Comparison of ENCODE assay signal across 8 mouse cellular contexts in genomic region chr2:72234943-72235342, GRCm38 (mm10). TPM values are rescaled to one million over a fixed set of nuclear protein-coding genes. Genes with fewer than 3 reads are reported as not detected.
DNase-seq lines count a peak whose midpoint lies in the region; ATAC-seq and TF ChIP-seq lines count a peak whose summit lies in the region.

No protein-coding gene starts in this region.

- no peak for TF ChIP-seq EP300 in stomach, postnatal 0 days (optimal IDR thresholded peaks at IDR 0.05)

- no peaks in the 10 kb centered on the region for H3K27me3 ChIP-seq in cerebellum, adult 2 months (ENCODE audit: control insufficient read depth, insufficient read depth, low read length)
- peaks cover 12% of the 10 kb centered on the region for H3K27me3 ChIP-seq in hindbrain, embryonic 15.5 days
- peaks cover 17% of the 10 kb centered on the region for H3K27me3 ChIP-seq in limb, embryonic 10.5 days (ENCODE audit: low read depth, poor library complexity, severe bottlenecking)
- peaks cover 4% of the 10 kb centered on the region; the same call in 1 of the 2 replicates for H3K27me3 ChIP-seq in midbrain, embryonic 16.5 days (ENCODE audit: control insufficient read depth, insufficient read depth, low read depth, low read length)
- H3K27me3 ChIP-seq in stomach, postnatal 0 days (ENCODE audit: control insufficient read depth, insufficient read depth, low read length): no peaks in the 10 kb centered on the region

- no peak overlapping the region for H3K27ac ChIP-seq in cerebellum, adult 2 months (ENCODE audit: insufficient read depth, low read length)
- peak overlapping the region; percentile 21 for H3K27ac ChIP-seq in hindbrain, embryonic 15.5 days (replicated peaks)
- 0 out of 2 replicates have a peak overlapping the region, but pooled peaks have one; percentile 53 for H3K27ac ChIP-seq in limb, embryonic 10.5 days
- H3K27ac ChIP-seq in midbrain, embryonic 16.5 days (ENCODE audit: low read length): peak overlapping the region; percentile 71; the same call in 1 of the 2 replicates
- H3K27ac ChIP-seq in stomach, postnatal 0 days (replicated peaks): peak overlapping the region; percentile 85

- 0% methylated on average over 3 of the region's 3 CpGs for WGBS in cerebellum, adult 2 months
- WGBS in hindbrain, embryonic 15.5 days: 0% methylated on average over 3 of the region's 3 CpGs
- 4% methylated on average over 3 of the region's 3 CpGs for WGBS in limb, embryonic 10.5 days
- WGBS in midbrain, embryonic 16.5 days: 0% methylated on average over 3 of the region's 3 CpGs
- 0% methylated on average over 3 of the region's 3 CpGs for WGBS in stomach, postnatal 0 days

- peak; percentile 83 for TF ChIP-seq CTCF in cerebellum, adult 2 months (IDR thresholded peaks at IDR 0.05; ENCODE audit: borderline replicate concordance, insufficient read depth, low read depth, low read length)
- peak; percentile 95 for TF ChIP-seq CTCF in stomach, postnatal 0 days (IDR thresholded peaks at IDR 0.05; ENCODE audit: low read depth)

- H3K36me3 ChIP-seq in hindbrain, embryonic 15.5 days: 0 out of 2 replicates have a peak, but pooled peaks cover 5% of the 10 kb centered on the region
- H3K36me3 ChIP-seq in limb, embryonic 10.5 days: no peaks in the 10 kb centered on the region
- H3K36me3 ChIP-seq in midbrain, embryonic 16.5 days (ENCODE audit: control insufficient read depth, insufficient read depth, low read length): no peaks in the 10 kb centered on the region
- no peaks in the 10 kb centered on the region for H3K36me3 ChIP-seq in stomach, postnatal 0 days (ENCODE audit: control insufficient read depth, insufficient read depth, low read length)

- no peak overlapping the region; the same call in 1 of the 2 replicates for H3K9ac ChIP-seq in hindbrain, embryonic 15.5 days
- H3K9ac ChIP-seq in midbrain, embryonic 16.5 days (ENCODE audit: low read depth, low read length): no peak overlapping the region
- H3K9ac ChIP-seq in stomach, postnatal 0 days (ENCODE audit: low read length): no peak overlapping the region

- no peak for TF ChIP-seq POLR2A in cerebellum, adult 2 months (IDR thresholded peaks at IDR 0.05; ENCODE audit: borderline replicate concordance, insufficient read depth, low read length)

- no peak overlapping the region for H3K4me2 ChIP-seq in hindbrain, embryonic 15.5 days
- no peak overlapping the region for H3K4me2 ChIP-seq in midbrain, embryonic 16.5 days (ENCODE audit: low read length)
- H3K4me2 ChIP-seq in stomach, postnatal 0 days (replicated peaks; ENCODE audit: low read depth): no peak overlapping the region

- no peak for ATAC-seq in hindbrain, embryonic 15.5 days (ENCODE audit: low FRiP score, low read depth)
- ATAC-seq in midbrain, embryonic 16.5 days: peak; percentile 77; the same call in 1 of the 2 replicates
- peak; percentile 47; the same call in 1 of the 2 replicates for ATAC-seq in stomach, postnatal 0 days (ENCODE audit: low FRiP score, low TSS enrichment)

- H3K4me1 ChIP-seq in cerebellum, adult 2 months (ENCODE audit: control insufficient read depth, insufficient read depth, low read length): no peaks in the 10 kb centered on the region
- peaks cover 8% of the 10 kb centered on the region for H3K4me1 ChIP-seq in hindbrain, embryonic 15.5 days (replicated peaks)
- peaks cover 24% of the 10 kb centered on the region for H3K4me1 ChIP-seq in limb, embryonic 10.5 days
- H3K4me1 ChIP-seq in midbrain, embryonic 16.5 days (ENCODE audit: control insufficient read depth, insufficient read depth, low read length): peaks cover 6% of the 10 kb centered on the region
- H3K4me1 ChIP-seq in stomach, postnatal 0 days (replicated peaks; ENCODE audit: control insufficient read depth, insufficient read depth): no peaks in the 10 kb centered on the region

- no peak overlapping the region for H3K4me3 ChIP-seq in cerebellum, adult 2 months (replicated peaks; ENCODE audit: insufficient read depth, low read depth, low read length)
- no peak overlapping the region for H3K4me3 ChIP-seq in hindbrain, embryonic 15.5 days
- H3K4me3 ChIP-seq in limb, embryonic 10.5 days: no peak overlapping the region
- H3K4me3 ChIP-seq in midbrain, embryonic 16.5 days (ENCODE audit: low read depth, low read length): no peak overlapping the region
- H3K4me3 ChIP-seq in stomach, postnatal 0 days (ENCODE audit: low read depth, low read length): no peak overlapping the region

- H3K9me3 ChIP-seq in hindbrain, embryonic 15.5 days: no peaks in the 10 kb centered on the region
- H3K9me3 ChIP-seq in limb, embryonic 10.5 days (replicated peaks): no peaks in the 10 kb centered on the region
- H3K9me3 ChIP-seq in midbrain, embryonic 16.5 days (replicated peaks; ENCODE audit: control insufficient read depth, low read length, poor library complexity, severe bottlenecking): no peaks in the 10 kb centered on the region
- H3K9me3 ChIP-seq in stomach, postnatal 0 days (ENCODE audit: control insufficient read depth, low read length): no peaks in the 10 kb centered on the region

- peak; percentile 75 for DNase-seq in urinary bladder, postnatal 14 days (ENCODE audit: low spot score)
- DNase-seq in urinary bladder, postnatal 10 days (ENCODE audit: low spot score): no peak
- DNase-seq in cerebellum, adult 2 months: peak; percentile 69 to 72
- DNase-seq in forelimb bud, embryonic 11.5 days (ENCODE audit: low read depth, low spot score): peak; percentile 88
- DNase-seq in limb, embryonic 10.5 days (ENCODE audit: low spot score): peak; percentile 76
- DNase-seq in stomach, postnatal 0 days (ENCODE audit: low spot score): peak; percentile 68

RNA-seq across cellular contexts. Expression of gene Map3k20, which starts 50.5 kb away (rescaled TPM):
- polyA plus RNA-seq in cerebellum, adult 2 months (2012; rRNA removed): 6.0 and 6.9 TPM in 2 replicates
- 4.5 and 4.8 TPM in 2 replicates for polyA plus RNA-seq in hindbrain, embryonic 15.5 days (2015; fragmentation: Nextera tagmentation; extraction: Ambion mirVana)
- polyA plus RNA-seq in limb, embryonic 10.5 days (2016; fragmentation: Nextera tagmentation; extraction: Ambion mirVana): 9.9 and 10.4 TPM in 2 replicates
- 4.4 and 5.1 TPM in 2 replicates for polyA plus RNA-seq in midbrain, embryonic 16.5 days (2015; fragmentation: Nextera tagmentation; extraction: Ambion mirVana)
- polyA plus RNA-seq in stomach, postnatal 0 days (2015; fragmentation: Nextera tagmentation; extraction: Ambion mirVana): 15.9 and 17.0 TPM in 2 replicates
